Mouse (Mus musculus): ENCODE measurements around the gene Gk. TPM values are rescaled to one million over a fixed set of nuclear protein-coding genes. Genes with fewer than 3 reads are reported as not detected.

Gene Gk
- total and polyA plus RNA-seq, 3 experiments = 12.9 to 29.6 (median 19.8) TPM

DNA sequence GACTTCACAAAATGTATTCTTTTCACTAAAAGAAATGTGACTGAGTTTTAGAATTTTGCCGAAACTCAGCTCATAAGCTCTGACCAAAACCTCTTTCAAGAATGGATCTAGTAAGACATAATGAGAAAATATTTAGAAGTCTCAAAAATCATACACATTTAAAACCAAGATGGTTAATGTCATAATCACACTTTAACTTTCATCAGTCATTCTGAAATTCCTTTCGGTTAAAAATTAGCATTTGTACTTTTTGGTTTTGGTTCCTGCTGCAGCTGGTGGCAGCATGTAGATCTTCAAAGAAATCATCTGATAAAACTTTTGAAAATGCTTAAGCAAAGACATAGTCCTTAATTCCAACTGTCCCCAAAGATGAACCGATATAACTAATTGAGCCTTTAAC lies 70.9 kb downstream of the Gk start:
- Histone ChIP-seq H3K79me2 (replicated peaks; ENCODE audit: control insufficient read depth, extremely low read depth, insufficient read depth, poor library complexity, severe bottlenecking) (no peaks in the 10 kb centered on the region), H3K9ac (ENCODE audit: insufficient read depth, low read depth) (no peak overlapping the region), H3K27ac (ENCODE audit: insufficient read depth, low read depth) (no peak overlapping the region), H3K4me1 (ENCODE audit: control insufficient read depth in 1 of 2, insufficient read depth in 2 of 2) (no peaks in the 10 kb centered on the region), H3K9me3 (replicated peaks; ENCODE audit: low read length) (no peaks in the 10 kb centered on the region), H3K4me3 (replicated peaks in 1 of 3; ENCODE audit: low read depth in 2 of 3, low read length in 2 of 3, poor library complexity in 1 of 3) (no peak overlapping the region), H3K36me3 (replicated peaks in 1 of 2; ENCODE audit: control insufficient read depth in 1 of 2, insufficient read depth in 1 of 2, low read length in 1 of 2) (no peaks in the 10 kb centered on the region), H3K27me3 (replicated peaks) (no peaks in the 10 kb centered on the region), H3K4me2 (ENCODE audit: insufficient read depth, low read depth, poor library complexity, severe bottlenecking) (no peak overlapping the region)
- in situ Hi-C loops (cut with MboI; ENCODE audit: low pct_ligation_motif_present, low pct_unique_long_range_greater_than_20kb, low sequenced_read_pairs) = no loop called here
- DNase-seq (ENCODE audit: extremely low read depth) = peak; percentile 18
- dilution Hi-C loops (cut with MboI; ENCODE audit: extremely low pct_ligation_motif_present, extremely low pct_unique_long_range_greater_than_20kb, low sequenced_read_pairs) = no loop called here
- TF ChIP-seq BHLHE40 (IDR thresholded peaks at IDR 0.05; ENCODE audit: low read depth, low read length) (no peak), EP300 (IDR thresholded peaks at IDR 0.05; ENCODE audit: low read length) (peak; percentile 69), IRF4 (IDR thresholded peaks at IDR 0.05; ENCODE audit: low read depth, low read length) (peak; percentile 42; the same call in 1 of the 2 replicates), SMC3 (IDR thresholded peaks at IDR 0.05; ENCODE audit: low read depth, low read length) (no peak), JUND (conservative IDR thresholded peaks at IDR 0.05; ENCODE audit: low read depth, low read length) (peak; percentile 53; the same call in 1 of the 2 replicates), MAZ (IDR thresholded peaks at IDR 0.05; ENCODE audit: low read depth, low read length) (no peak), JUN (IDR thresholded peaks at IDR 0.05; ENCODE audit: insufficient read depth, low read depth, low read length) (peak; percentile 51), ZC3H11A (IDR thresholded peaks at IDR 0.05; ENCODE audit: low read depth, low read length) (no peak), E2F4 (IDR thresholded peaks at IDR 0.05; ENCODE audit: insufficient replicate concordance, low read depth, low read length) (no peak), ZNF384 (IDR thresholded peaks at IDR 0.05; ENCODE audit: low read depth, low read length) (no peak), KAT2A (IDR thresholded peaks at IDR 0.05; ENCODE audit: insufficient replicate concordance, low read length) (no peak), PAX5 (IDR thresholded peaks at IDR 0.05; ENCODE audit: low read length) (no peak)

DNA sequence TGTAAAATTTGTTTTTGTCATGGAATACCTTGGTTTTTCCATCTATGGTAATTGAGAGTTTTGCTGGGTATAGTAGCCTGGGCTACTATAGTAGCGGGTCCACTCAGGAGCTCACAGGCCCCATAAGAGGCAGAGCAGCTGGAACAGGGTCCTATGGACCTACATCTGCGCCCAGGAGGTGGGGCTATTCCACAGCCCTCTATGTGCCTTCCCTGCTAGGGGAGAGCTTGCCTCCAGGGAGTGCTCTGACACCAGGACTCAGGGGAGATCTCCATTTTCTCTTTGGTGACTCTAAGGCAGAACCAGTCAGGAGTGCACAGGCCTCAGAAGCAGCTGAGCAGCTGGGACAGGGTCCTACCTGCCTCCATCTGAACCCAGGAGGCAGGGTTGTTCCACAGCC lies 92.9 kb downstream of the Gk start:
- no peak overlapping the region for H3K27ac ChIP-seq (ENCODE audit: insufficient read depth, low read depth)
- H3K4me1 ChIP-seq (ENCODE audit: control insufficient read depth in 1 of 2, insufficient read depth in 2 of 2) = no peaks in the 10 kb centered on the region
- dilution Hi-C loops (cut with MboI; ENCODE audit: extremely low pct_ligation_motif_present, extremely low pct_unique_long_range_greater_than_20kb, low sequenced_read_pairs) = no loop called here
- H3K4me2 ChIP-seq (ENCODE audit: insufficient read depth, low read depth, poor library complexity, severe bottlenecking) = no peak overlapping the region
- TF ChIP-seq RCOR1 (conservative IDR thresholded peaks at IDR 0.05; ENCODE audit: low read depth, low read length) = no peak
- TF ChIP-seq SMC3 (IDR thresholded peaks at IDR 0.05; ENCODE audit: low read depth, low read length) = peak; percentile 61
- TF ChIP-seq RAD21 (IDR thresholded peaks at IDR 0.05; ENCODE audit: low read depth, low read length) = peak; percentile 51
- peak in 1 of 2 experiments; percentile 74; a peak in 2 of 4 replicates for TF ChIP-seq CTCF (conservative IDR thresholded peaks at IDR 0.05 in 1 of 2, IDR thresholded peaks at IDR 0.05 in 1 of 2; ENCODE audit: low read depth in 2 of 2, low read length in 2 of 2)
- H3K9ac ChIP-seq (ENCODE audit: insufficient read depth, low read depth) = no peak overlapping the region
- H3K27me3 ChIP-seq (replicated peaks) = no peaks in the 10 kb centered on the region
- no peaks in the 10 kb centered on the region for H3K9me3 ChIP-seq (replicated peaks; ENCODE audit: low read length)
- in situ Hi-C loops (cut with MboI; ENCODE audit: low pct_ligation_motif_present, low pct_unique_long_range_greater_than_20kb, low sequenced_read_pairs) = no loop called here
- no peaks in the 10 kb centered on the region for H3K79me2 ChIP-seq (replicated peaks; ENCODE audit: control insufficient read depth, extremely low read depth, insufficient read depth, poor library complexity, severe bottlenecking)
- no peaks in the 10 kb centered on the region for H3K36me3 ChIP-seq (replicated peaks in 1 of 2; ENCODE audit: control insufficient read depth in 1 of 2, insufficient read depth in 1 of 2, low read length in 1 of 2)
- no peak overlapping the region for H3K4me3 ChIP-seq (replicated peaks in 1 of 3; ENCODE audit: low read depth in 2 of 3, low read length in 2 of 3, poor library complexity in 1 of 3)
- DNase-seq (ENCODE audit: extremely low read depth) = no peak
